Mouse (Mus musculus) myocyte (in vitro differentiated cells): ENCODE data around the gene Olfr967.

Source experiments
- MAX ChIP-seq: IDR thresholded peaks from one replicate; pipeline ENCODE4 v1.6.1; 2011; ENCODE audit warnings: low read depth, mild to moderate bottlenecking, control low read depth
- SRF ChIP-seq: IDR thresholded peaks from one replicate; pipeline ENCODE4 v1.6.1; 2011; ENCODE audit warnings: low read depth; ENCODE audit not compliant: control insufficient read depth, insufficient read length
- TCF3 ChIP-seq: IDR thresholded peaks from one replicate; pipeline ENCODE4 v1.6.1; 2011; ENCODE audit warnings: low read depth, control low read depth; ENCODE audit not compliant: insufficient read length
- USF1 ChIP-seq: IDR thresholded peaks from one replicate; pipeline ENCODE4 v1.6.1; 2011; ENCODE audit warnings: low read depth, mild to moderate bottlenecking, control low read depth, moderate library complexity

DNA sequence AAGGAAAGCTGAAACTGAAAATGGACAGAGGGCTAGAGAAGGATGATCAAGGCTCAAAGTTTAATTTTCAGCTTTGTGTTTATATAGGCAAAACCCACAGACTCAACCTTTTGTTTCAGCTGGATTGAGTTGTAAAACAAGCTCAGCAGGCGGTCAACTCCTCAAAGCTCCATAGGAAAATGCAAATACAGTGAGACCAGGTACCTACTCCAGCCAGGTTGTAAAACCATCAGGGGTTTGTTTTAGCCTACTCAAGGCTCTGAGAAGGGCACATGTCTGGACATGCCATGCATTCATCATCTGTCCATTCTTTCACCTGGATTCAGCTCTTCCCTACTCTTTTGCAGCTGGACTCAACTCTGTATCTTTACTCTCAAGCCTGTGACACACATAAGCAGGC is 5.3 kb upstream of the Olfr967 start:
- TF ChIP-seq TCF3: no peak
- no peak for TF ChIP-seq MAX
- no peak for TF ChIP-seq USF1
- TF ChIP-seq SRF: no peak
